Comparison of ENCODE assay signal across 8 mouse cellular contexts in the genomic region with DNA sequence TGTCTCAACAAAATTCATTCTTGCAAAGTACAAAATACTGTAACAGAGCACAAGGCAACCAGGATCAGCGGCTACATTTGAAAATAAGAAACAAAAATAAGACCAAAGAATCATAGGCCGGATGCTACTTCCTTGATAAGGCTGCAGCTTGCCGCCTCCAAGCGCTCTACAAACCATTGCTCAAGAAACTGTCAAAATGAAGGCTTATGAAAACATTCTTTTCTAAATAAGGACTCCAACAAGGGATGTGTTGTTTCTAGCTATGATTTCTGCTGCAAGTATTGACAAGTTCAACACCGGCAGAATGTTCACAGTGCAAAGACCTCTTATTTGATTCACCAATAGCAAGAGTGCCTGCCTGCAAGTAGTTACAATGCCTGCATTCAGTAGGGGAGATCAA. TPM values are rescaled to one million over a fixed set of nuclear protein-coding genes. Genes with fewer than 3 reads are reported as not detected.
DNase-seq lines count a peak whose midpoint lies in the region; ATAC-seq and TF ChIP-seq lines count a peak whose summit lies in the region.

No protein-coding gene starts in this region.

- peak overlapping the region; percentile 95 for H3K9ac ChIP-seq in heart, embryonic 12.5 days
- peak overlapping the region; percentile 82 for H3K9ac ChIP-seq in MEL (ENCODE audit: control insufficient read depth, low read depth, low read length, poor library complexity, severe bottlenecking)
- H3K9ac ChIP-seq in liver, embryonic 12.5 days, result peak overlapping the region; percentile 95

- peak overlapping the region; percentile 90 for H3K4me3 ChIP-seq in heart, embryonic 12.5 days
- peak overlapping the region; percentile 95 to 96 for H3K4me3 ChIP-seq in MEL (ENCODE audit: control insufficient read depth in 1 of 2, insufficient read depth in 1 of 2, low read depth in 2 of 2, low read length in 2 of 2)
- H3K4me3 ChIP-seq in liver, embryonic 12.5 days, result peak overlapping the region; percentile 97

- TF ChIP-seq POLR2A in MEL (IDR thresholded peaks at IDR 0.05; ENCODE audit: control insufficient read depth in 1 of 2, insufficient read depth in 1 of 2, low read depth in 1 of 2, low read length in 2 of 2, poor library complexity in 1 of 2), result no peak

- intact Hi-C loops in left cerebral cortex, postnatal 4 days (cut with DNase I), result loop anchor here (5.0 kb wide), 1 partner anchor 122 kb away; no protein-coding TSS in a partner anchor

- TF ChIP-seq EP300 in MEL (IDR thresholded peaks at IDR 0.05; ENCODE audit: low read depth in 1 of 2, low read length in 2 of 2), result peak; percentile 25 to 41; a peak in 1 of 4 replicates

- H3K79me2 ChIP-seq in MEL (ENCODE audit: control insufficient read depth, insufficient read depth, low read length, poor library complexity), result peaks cover 43% of the 10 kb centered on the region

- H3K36me3 ChIP-seq in heart, embryonic 12.5 days, result no peaks in the 10 kb centered on the region
- peaks cover 0 to 37% of the 10 kb centered on the region in 2 experiments; a peak in 2 of 4 replicates for H3K36me3 ChIP-seq in MEL (ENCODE audit: control insufficient read depth in 1 of 2, insufficient read depth in 2 of 2, low read length in 2 of 2)
- no peaks in the 10 kb centered on the region; the same call in 1 of the 2 replicates for H3K36me3 ChIP-seq in liver, embryonic 12.5 days

- peak overlapping the region; percentile 76 for H3K4me2 ChIP-seq in heart, embryonic 12.5 days
- peak overlapping the region; percentile 85 for H3K4me2 ChIP-seq in liver, embryonic 12.5 days

- 16% methylated on average over 5 of the region's 5 CpGs for WGBS in heart, embryonic 12.5 days
- 10% methylated on average over 5 of the region's 5 CpGs for WGBS in liver, embryonic 12.5 days (ENCODE audit: insufficient replicate concordance)

- no peak for DNase-seq in heart, postnatal 4 days
- DNase-seq in MEL (ENCODE audit: low read depth, low spot score), result peak; percentile 82
- peak; percentile 51 for DNase-seq in gonadal fat pad, adult 2 months (ENCODE audit: low read depth)
- no peak for DNase-seq in left cerebral cortex, postnatal 4 days
- DNase-seq in left cerebral cortex, adult 9 months (ENCODE audit: low spot score in 2 of 2), result no peak
- DNase-seq in adrenal gland, postnatal 36 days, result no peak

- no peaks in the 10 kb centered on the region for H3K9me3 ChIP-seq in heart, embryonic 12.5 days (replicated peaks)
- no peaks in the 10 kb centered on the region for H3K9me3 ChIP-seq in MEL (replicated peaks; ENCODE audit: insufficient read depth, low read length)
- H3K9me3 ChIP-seq in liver, embryonic 12.5 days (replicated peaks), result no peaks in the 10 kb centered on the region

- no peaks in the 10 kb centered on the region for H3K27me3 ChIP-seq in heart, embryonic 12.5 days (replicated peaks)
- H3K27me3 ChIP-seq in MEL (ENCODE audit: control insufficient read depth in 1 of 2, insufficient read depth in 2 of 2, low read length in 2 of 2), result no peaks in the 10 kb centered on the region
- H3K27me3 ChIP-seq in liver, embryonic 12.5 days (replicated peaks), result no peaks in the 10 kb centered on the region

- H3K4me1 ChIP-seq in heart, embryonic 12.5 days (replicated peaks), result peaks cover 30% of the 10 kb centered on the region
- peaks cover 23 to 25% of the 10 kb centered on the region in 2 experiments for H3K4me1 ChIP-seq in MEL (ENCODE audit: control insufficient read depth in 1 of 2, insufficient read depth in 2 of 2, low read length in 2 of 2)
- H3K4me1 ChIP-seq in liver, embryonic 12.5 days, result peaks cover 58% of the 10 kb centered on the region

- no peak for TF ChIP-seq CTCF in MEL (IDR thresholded peaks at IDR 0.05 in 2 of 3, conservative IDR thresholded peaks at IDR 0.05 in 1 of 3; ENCODE audit: control insufficient read depth in 1 of 3, insufficient read depth in 1 of 3, low read depth in 2 of 3, low read length in 3 of 3, poor library complexity in 1 of 3, severe bottlenecking in 1 of 3)

- no peak for ATAC-seq in heart, embryonic 12.5 days (ENCODE audit: insufficient number of reproducible peaks, low FRiP score)
- no peak for ATAC-seq in liver, embryonic 12.5 days

- no peak for TF ChIP-seq RAD21 in MEL (IDR thresholded peaks at IDR 0.05; ENCODE audit: low read depth, low read length)

- H3K27ac ChIP-seq in heart, embryonic 12.5 days (ENCODE audit: poor library complexity, severe bottlenecking), result peak overlapping the region; percentile 95
- H3K27ac ChIP-seq in MEL (ENCODE audit: control insufficient read depth, low read depth, low read length), result peak overlapping the region; percentile 86
- H3K27ac ChIP-seq in liver, embryonic 12.5 days, result peak overlapping the region; percentile 95

TF ChIP-seq in MEL, 35 proteins besides CTCF, POLR2A, EP300 and RAD21 (continues in another document):
- TF ChIP-seq TBP (IDR thresholded peaks at IDR 0.05; ENCODE audit: low read depth, low read length) (peak; percentile 58; the same call in 1 of the 2 replicates), ZC3H11A (IDR thresholded peaks at IDR 0.05; ENCODE audit: low read depth, low read length) (no peak), POLR2AphosphoS2 (IDR thresholded peaks at IDR 0.05; ENCODE audit: low read length) (no peak), ETS1 (IDR thresholded peaks at IDR 0.05; ENCODE audit: low read depth, low read length) (peak; percentile 59; the same call in 1 of the 2 replicates), MAX (IDR thresholded peaks at IDR 0.05; ENCODE audit: low read length) (no peak; the same call in 1 of the 2 replicates), TCF12 (IDR thresholded peaks at IDR 0.05; ENCODE audit: low read depth, low read length) (0 out of 2 replicates have a peak, but pooled peaks have one; percentile 28), GABPA (IDR thresholded peaks at IDR 0.05; ENCODE audit: low read depth, low read length) (no peak), HCFC1 (IDR thresholded peaks at IDR 0.05; ENCODE audit: low read depth, low read length) (no peak), MAFK (IDR thresholded peaks at IDR 0.05; ENCODE audit: borderline replicate concordance, low read depth, low read length) (no peak), MXI1 (IDR thresholded peaks at IDR 0.05; ENCODE audit: low read depth, low read length) (peak; percentile 42), MAZ (IDR thresholded peaks at IDR 0.05; ENCODE audit: low read depth, low read length) (no peak), TAL1 (IDR thresholded peaks at IDR 0.05; ENCODE audit: low read length) (no peak), BHLHE40 (IDR thresholded peaks at IDR 0.05; ENCODE audit: borderline replicate concordance, low read depth, low read length) (no peak), MYC (IDR thresholded peaks at IDR 0.05; ENCODE audit: low read depth, low read length) (0 out of 2 replicates have a peak, but pooled peaks have one; percentile 12), RCOR1 (IDR thresholded peaks at IDR 0.05; ENCODE audit: low read depth, low read length) (0 out of 2 replicates have a peak, but pooled peaks have one; percentile 28), POLR2AphosphoS5 (IDR thresholded peaks at IDR 0.05; ENCODE audit: borderline replicate concordance, low read depth, low read length) (no peak), ZMIZ1 (IDR thresholded peaks at IDR 0.05; ENCODE audit: low read depth, low read length) (no peak), ZNF384 (IDR thresholded peaks at IDR 0.05; ENCODE audit: low read depth, low read length) (no peak), E2F4 (IDR thresholded peaks at IDR 0.05; ENCODE audit: borderline replicate concordance, low read depth, low read length) (no peak), CHD2 (IDR thresholded peaks at IDR 0.05; ENCODE audit: low read length) (no peak), JUND (IDR thresholded peaks at IDR 0.05; ENCODE audit: low read depth, low read length) (no peak), SIN3A (IDR thresholded peaks at IDR 0.05; ENCODE audit: low read length) (peak; percentile 74), NELFE (IDR thresholded peaks at IDR 0.05; ENCODE audit: low read depth, low read length) (peak; percentile 12; the same call in 1 of the 2 replicates), SMC3 (IDR thresholded peaks at IDR 0.05; ENCODE audit: low read depth, low read length) (no peak), USF2 (IDR thresholded peaks at IDR 0.05; ENCODE audit: borderline replicate concordance in 1 of 2, insufficient read depth in 1 of 2, low read depth in 1 of 2, low read length in 2 of 2) (no peak), GATA1 (IDR thresholded peaks at IDR 0.05; ENCODE audit: low read depth, low read length) (peak; percentile 82), CHD1 (IDR thresholded peaks at IDR 0.05; ENCODE audit: low read depth, low read length) (no peak; the same call in 1 of the 2 replicates), KAT2A (conservative IDR thresholded peaks at IDR 0.05; ENCODE audit: low read depth, low read length) (no peak), NRF1 (IDR thresholded peaks at IDR 0.05; ENCODE audit: insufficient read depth, low read depth, low read length, poor library complexity, severe bottlenecking) (no peak), MEF2A (IDR thresholded peaks at IDR 0.05; ENCODE audit: extremely low read depth, insufficient replicate concordance, low read depth, low read length, poor library complexity, severe bottlenecking) (no peak)

RNA-seq across cellular contexts. Expression of gene Fryl, which starts 1.8 kb away (rescaled TPM):
- 38.7 and 40.2 TPM in 2 replicates for polyA plus RNA-seq in heart, embryonic 12.5 days (2016; fragmentation: Nextera tagmentation; extraction: Ambion mirVana)
- total RNA-seq in heart, postnatal 4 days (2021), result 10 to 100 TPM; 57.0 to 57.9 TPM
- 18.8 and 21.5 TPM in 2 replicates for total RNA-seq in MEL (2012; rRNA removed)
- polyA plus RNA-seq in MEL (2012; ENCODE audit: insufficient read depth in 1 of 2, insufficient read length in 2 of 2, low read depth in 1 of 2, low replicate concordance in 2 of 2, missing spikeins in 1 of 2), result 100 to 1,000 TPM in 1 of 2 experiments, 10 to 100 TPM in 1; 39.7 to 188 TPM
- 48.7 and 76.5 TPM in 2 replicates for polyA plus RNA-seq in gonadal fat pad, adult 2 months (2012; rRNA removed)
- polyA plus RNA-seq in liver, embryonic 12.5 days (2016; fragmentation: Nextera tagmentation; extraction: Ambion mirVana), result 46.3 and 50.6 TPM in 2 replicates
- total RNA-seq in left cerebral cortex, postnatal 4 days (2021), result 10 to 100 TPM; 69.6 to 81.4 TPM
- 10 to 100 TPM; 44.1 to 45.3 TPM for total RNA-seq in adrenal gland, postnatal 36 days (2021)

RNA-seq across cellular contexts. Expression of gene Ociad1, which starts 37.9 kb away (rescaled TPM):
- 212 and 230 TPM in 2 replicates for polyA plus RNA-seq in heart, embryonic 12.5 days (2016; fragmentation: Nextera tagmentation; extraction: Ambion mirVana)
- total RNA-seq in heart, postnatal 4 days (2021), result 100 to 1,000 TPM; 261 to 264 TPM
- 103 and 110 TPM in 2 replicates for total RNA-seq in MEL (2012; rRNA removed)
- 100 to 1,000 TPM in 1 of 2 experiments, not detected in 1; 221 TPM for polyA plus RNA-seq in MEL (2012; ENCODE audit: insufficient read depth in 1 of 2, insufficient read length in 2 of 2, low read depth in 1 of 2, low replicate concordance in 2 of 2, missing spikeins in 1 of 2)
- polyA plus RNA-seq in gonadal fat pad, adult 2 months (2012; rRNA removed), result 71.8 and 77.9 TPM in 2 replicates
- polyA plus RNA-seq in liver, embryonic 12.5 days (2016; fragmentation: Nextera tagmentation; extraction: Ambion mirVana), result 154 and 159 TPM in 2 replicates
- total RNA-seq in left cerebral cortex, postnatal 4 days (2021), result 100 to 1,000 TPM; 265 to 277 TPM
- total RNA-seq in adrenal gland, postnatal 36 days (2021), result 100 to 1,000 TPM; 257 to 258 TPM

Comparison
In these comparisons a context has a peak if more than half of its experiments do, and no peak if none do; other contexts are left out.
1. DNase-seq: peak in MEL (single experiment) and gonadal fat pad, adult 2 months (single experiment); none in heart, postnatal 4 days (single experiment), left cerebral cortex, postnatal 4 days (single experiment), left cerebral cortex, adult 9 months (0 of 2) and adrenal gland, postnatal 36 days (0 of 2).
2. Peak in every context shown above with its lines, with median percentiles within 50 percentile points of each other: H3K27ac ChIP-seq, H3K4me3 ChIP-seq and H3K9ac ChIP-seq.